Mouse (Mus musculus) neutrophil, adult 5-6 weeks (primary cell): ENCODE data around the gene Anxa4. TPM values are rescaled to one million over a fixed set of nuclear protein-coding genes. Genes with fewer than 3 reads are reported as not detected.
A peak's percentile ranks its signal among the peaks of the same experiment; 100 is the strongest.

Source experiments
- ATAC-seq: fragments of 151-379, 151-347 bp; 2 replicates; pipeline ENCODE4 v1.8.0; 2017; ENCODE audit warnings: mild to moderate bottlenecking, moderate TSS enrichment; ENCODE audit not compliant: insufficient number of reproducible peaks, poor library complexity, low FRiP score, severe bottlenecking; ENCODE audit errors: extremely low read depth
- total RNA-seq: library from RNA; stranded (forward); fragments of 200-1000 nt; gene quantifications from 2 replicates; pipeline ENCODE4 v1.2.3, GENCODE M21; 2017

Gene Anxa4
- total RNA-seq, 1 experiment from 2014 or later = 14.9 TPM

- peak; percentile 73 for ATAC-seq
Measured at GRCm38 (mm10) chr6:86806455-86807086, 13.2 kb upstream of the Anxa4 start.

DNA sequence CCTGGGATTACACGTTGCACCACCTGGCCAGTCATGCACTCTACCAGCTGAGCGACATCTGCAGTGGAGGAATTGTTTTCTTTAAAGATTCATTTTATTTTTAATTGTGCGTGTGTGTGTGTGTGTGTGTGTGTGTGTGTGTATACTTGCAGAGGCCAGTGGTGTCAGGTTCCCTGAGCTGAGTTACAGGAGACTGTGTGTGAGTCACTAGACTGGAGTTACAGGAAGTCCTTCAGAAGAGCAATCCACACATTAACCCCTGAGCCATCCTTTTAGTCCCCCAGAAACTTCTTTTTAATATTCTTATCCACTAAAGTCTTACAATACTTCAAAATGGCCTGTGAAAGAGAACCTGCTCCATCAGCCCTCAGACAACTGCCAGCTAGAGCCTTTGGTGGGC is 11.3 kb upstream of the Anxa4 start:
- no peak for ATAC-seq

DNA sequence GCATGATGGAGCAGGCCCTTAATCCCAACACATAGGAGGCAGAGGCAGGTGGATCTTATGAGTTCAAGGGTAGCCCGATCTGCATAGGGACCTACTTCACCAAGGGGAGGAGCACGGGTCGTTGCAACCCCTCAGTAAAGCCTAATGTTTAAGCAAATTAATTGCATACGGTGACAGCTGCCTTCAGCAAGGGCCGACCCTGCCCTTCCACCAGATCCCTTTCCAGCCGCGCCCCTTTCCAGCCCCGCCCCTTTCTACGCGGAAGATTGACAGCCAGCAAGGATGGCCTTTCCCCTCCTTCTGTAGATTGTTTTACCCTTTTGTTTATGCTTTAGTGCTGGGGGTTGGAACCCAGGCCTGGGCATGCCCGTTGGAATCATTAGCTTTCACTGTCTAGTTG is 8.0 kb upstream of the Anxa4 start:
- ATAC-seq = no peak

DNA sequence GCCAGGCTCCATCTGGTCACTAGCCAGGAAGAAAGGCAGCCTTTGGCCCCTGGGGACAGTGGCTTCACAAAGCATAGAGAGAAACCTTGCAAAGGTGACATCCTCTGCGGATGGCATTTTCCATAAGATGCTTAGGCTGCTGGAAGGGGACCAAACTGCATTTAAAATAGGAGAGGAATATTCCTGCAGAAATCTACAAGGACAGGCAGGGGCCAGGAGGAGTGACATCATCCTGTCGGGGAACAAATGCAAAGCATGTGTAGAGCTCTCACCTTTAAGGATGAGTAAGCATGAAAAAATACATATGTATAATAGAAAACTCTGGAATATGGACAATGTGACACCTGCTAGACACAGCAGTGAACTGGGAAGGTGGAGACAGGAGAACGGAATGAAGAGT is 7.1 kb upstream of the Anxa4 start:
- no peak for ATAC-seq

DNA sequence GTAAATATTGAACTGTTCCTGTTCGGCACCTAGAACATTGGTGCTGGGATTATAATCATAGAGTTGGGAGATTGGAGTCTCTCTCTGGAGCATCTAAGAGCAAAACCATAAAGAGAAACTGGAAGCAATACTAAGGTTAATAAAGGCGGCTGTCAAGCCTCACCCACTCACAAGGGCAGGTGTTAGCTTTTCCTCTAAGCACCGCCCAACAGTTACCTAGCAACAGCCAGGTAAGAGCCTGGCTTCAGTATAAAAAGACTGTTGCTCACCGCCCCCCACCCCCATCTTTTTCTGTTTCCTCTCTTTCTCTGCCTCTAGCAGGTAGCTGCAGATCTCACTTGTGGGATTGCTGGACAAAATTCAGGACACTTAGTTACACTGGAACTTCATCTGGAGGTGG is 4.1 kb upstream of the Anxa4 start:
- no peak for ATAC-seq

- ATAC-seq = no peak
Measured at GRCm38 (mm10) chr6:86793957-86794356, 573 bp upstream of the Anxa4 start.

DNA sequence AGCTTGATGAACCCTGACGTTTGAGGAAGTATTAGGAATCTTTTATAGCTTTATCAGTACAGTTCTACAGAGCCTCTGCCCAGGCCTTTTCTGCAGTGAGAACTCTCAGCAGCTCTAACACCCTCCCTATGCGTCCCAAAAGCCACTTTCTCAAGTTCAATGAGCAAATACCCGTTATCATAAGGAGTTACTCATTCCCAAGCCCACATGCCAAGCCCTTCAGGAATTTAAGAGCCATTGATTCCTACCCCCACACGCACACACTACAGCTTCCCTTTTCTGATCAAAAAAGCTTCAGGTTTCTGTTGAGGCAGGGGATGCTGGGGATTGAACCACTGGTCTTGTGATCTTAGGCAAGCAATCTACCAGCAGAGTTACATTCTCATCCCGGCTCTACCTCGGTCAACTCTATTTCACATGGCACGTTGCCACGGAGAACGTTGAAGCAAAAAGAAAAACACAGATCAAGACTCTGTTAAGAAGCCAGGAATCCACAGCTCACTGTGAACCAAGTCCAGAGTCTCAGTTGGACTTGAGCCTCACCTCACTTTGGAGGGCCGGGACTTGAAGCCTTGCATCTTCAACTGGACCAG is 2.9 kb downstream of the Anxa4 start:
- ATAC-seq = no peak

- ATAC-seq = no peak
Measured at GRCm38 (mm10) chr6:86788242-86788641, 5.1 kb downstream of the Anxa4 start.

DNA sequence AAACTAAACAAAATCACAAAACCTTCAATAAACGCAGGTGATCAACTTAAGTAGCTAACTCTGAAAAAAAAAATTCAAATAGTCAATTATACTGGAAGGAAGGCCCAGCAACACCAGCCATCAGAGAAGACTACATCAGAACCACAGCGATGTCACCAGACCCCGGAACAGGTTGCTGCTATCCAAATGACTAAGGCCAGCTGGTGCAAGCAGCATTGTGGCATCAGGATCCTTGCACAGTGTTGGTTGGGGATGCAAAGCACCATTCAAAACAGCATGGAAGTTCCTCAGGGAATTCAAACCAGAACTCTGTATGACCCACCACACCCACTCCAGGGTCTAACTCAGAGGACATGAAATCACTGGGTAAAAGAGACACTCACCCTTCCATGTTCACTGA is 6.8 kb downstream of the Anxa4 start:
- ATAC-seq = no peak

GRCm38 (mm10) chr6:86784739-86785138 is 8.6 kb downstream of the Anxa4 start:
- peak; percentile 73; the same call in 1 of the 2 replicates for ATAC-seq

DNA sequence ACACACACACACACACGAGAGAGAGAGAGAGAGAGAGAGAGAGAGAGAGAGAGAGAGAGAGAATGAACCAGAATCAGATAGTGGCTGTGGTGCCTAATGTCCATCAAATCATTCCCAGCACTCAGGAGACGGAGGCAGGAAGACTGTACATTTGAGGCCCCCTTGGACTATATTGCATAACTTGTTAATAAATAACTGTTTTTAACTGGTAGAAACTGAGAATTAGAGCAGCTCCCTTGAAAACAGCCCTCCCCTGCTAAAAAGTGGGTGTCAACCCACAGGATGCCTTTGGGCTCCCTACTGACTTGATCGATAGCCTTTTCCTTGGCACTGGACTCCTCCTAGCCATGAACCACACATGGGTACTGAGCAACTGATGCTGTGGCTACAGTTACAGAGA is 11.0 kb downstream of the Anxa4 start:
- ATAC-seq = no peak

DNA sequence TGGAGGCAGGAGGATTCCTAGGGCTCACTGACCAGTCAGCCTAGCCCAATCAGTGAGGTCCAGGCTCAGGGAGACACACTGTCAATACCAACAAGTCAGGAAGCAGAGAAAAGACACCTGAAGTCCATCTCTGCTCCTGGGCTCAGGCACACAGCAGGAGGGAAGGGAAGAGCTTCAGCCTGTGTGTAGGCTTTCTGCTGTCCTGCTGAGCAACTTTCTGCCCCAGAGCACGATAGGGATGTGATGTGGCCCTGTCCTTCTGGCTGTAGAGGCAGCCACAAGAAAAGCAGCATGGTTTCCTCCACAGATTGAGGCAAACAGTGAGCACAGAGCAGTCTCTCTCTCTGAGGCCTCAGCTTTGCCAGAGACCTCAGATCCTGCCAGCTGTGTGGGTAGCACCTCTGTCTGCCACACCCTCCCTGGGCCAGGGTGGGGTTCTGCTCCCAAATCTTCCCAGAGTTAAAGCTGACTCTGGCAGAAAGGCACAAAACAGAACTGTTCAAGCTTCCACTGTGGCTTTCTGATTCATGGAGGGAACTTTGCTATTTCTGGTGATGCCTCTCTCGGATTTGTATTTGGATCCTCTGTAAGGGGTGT is 11.9 kb downstream of the Anxa4 start:
- ATAC-seq = no peak

GRCm38 (mm10) chr6:86778910-86779594 is 14.3 kb downstream of the Anxa4 start:
- no peak for ATAC-seq

DNA sequence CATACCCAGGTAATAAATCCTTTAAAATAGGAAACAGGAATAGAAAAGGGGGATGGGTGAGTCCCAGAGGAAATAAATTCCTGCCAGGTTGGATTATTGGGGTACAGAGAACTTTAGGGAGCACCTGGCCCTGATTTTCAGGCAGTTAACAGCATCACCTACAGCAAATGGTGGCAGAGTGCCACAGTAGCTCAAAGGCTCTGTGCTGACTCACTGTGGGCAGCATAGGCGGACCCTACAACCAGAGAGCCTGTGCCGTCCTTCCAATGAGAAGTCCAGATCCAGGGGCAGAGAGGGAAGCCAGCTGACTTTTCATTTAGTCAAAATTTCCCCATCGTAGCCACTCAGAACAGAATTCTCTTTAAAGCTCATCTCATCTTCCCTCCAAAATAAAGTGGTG is 16.2 kb downstream of the Anxa4 start:
- no peak for ATAC-seq

DNA sequence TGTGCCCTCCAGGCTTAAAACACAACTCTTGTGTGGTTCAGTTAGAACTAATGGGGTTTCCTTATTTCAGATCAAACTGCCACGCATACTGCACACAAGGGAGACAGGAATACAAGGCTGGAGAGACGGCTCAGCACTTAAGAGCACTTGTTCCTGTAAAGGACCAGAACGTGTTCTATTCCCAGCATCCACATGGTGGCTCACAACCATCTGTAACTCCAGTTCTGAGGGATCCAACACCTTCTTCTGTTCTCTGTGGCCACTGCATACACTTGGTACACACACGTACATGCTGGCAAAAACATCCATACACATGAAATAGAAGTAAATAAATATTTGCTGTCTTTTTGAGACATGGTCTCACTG is 16.7 kb downstream of the Anxa4 start:
- no peak for ATAC-seq

DNA sequence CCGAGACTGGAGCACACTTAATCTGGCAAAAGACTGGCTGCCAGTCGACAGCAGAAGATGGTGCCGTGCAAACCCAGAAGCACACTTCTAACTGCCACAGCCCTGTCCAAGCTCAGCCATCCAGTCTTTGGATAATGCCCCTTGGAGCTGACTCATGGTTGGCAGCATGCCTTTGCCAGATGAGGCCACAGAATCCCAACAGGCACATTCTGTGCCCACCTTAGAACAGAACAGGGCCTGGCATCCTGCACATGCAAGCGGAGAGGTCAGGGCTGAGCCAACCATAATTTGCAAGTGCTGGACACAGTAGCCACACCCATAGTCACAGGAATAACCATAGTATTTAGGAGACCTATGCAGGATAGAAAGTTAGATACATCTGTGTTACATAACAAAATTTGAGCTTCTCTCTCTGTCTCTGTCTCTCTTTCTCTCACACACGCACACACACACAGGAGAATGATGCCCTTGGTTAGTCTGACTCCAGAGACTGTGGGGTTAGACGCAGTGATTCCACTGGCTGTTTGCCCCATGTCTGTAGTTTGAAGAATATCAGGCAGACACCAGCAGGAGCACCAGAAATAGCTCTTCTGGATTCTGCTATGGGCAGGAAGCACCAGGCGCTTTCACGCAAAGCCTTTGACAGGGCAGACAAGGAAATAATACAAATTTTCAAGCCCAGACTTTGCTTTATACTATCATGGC is 17.2 kb downstream of the Anxa4 start:
- ATAC-seq = no peak

DNA sequence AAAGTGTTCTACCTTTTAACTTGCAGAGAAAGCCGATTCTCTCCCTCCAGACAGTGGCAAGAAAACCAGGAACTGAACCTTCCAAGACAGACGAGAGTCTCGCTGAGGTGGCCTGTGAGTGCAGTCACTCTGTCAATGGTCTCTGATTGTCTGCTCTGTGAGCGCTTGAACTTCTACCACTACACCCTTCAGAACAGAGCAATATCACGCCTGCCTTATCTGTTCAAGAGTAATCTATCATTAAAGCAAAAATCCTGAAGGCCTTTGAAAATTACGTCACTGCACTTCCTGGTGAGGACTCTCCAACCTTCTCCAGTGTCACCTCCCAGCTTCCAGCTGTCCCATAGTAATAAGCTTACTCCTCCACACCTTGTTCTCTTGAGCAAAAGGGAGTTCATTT is 18.4 kb downstream of the Anxa4 start:
- no peak for ATAC-seq

- no peak for ATAC-seq
Measured at GRCm38 (mm10) chr6:86773830-86774229, 19.6 kb downstream of the Anxa4 start.

DNA sequence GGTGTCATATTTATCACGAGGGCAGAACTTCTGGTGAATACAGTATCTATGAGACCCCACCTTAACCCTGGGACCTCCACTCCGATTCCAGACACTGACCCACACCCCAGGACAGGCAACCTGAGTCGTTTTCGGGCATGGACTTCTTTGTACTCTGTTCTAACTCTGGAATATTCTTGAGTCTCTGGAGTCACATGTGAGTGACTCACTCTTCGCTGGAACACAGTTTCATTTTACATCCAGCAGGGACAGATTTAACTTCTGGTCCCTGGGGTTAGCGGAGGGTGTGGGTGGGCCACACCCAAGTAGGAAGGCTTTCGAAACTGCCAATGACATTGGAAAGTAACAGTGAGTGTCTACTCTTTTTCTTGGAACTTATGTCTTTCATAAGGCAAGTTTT is 20.8 kb downstream of the Anxa4 start:
- no peak for ATAC-seq

DNA sequence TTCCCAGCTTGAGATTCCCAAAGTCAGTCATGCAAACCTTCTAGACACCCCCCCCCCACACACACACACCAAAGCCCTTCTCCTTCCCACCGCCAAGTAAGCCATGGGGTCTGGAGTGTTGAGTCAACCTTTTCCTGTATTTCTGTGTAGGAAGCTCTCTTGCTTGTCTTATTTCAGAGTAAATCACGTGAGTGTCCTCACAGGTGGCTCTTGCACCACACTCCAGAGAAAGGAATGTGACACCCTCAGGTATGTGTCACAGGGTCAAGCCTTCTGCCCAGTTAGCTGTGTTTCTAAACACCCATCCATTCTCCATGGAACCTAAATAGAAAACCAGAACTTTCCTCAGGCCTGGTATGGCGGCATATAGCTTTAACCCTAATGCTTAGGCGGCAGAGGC is 24.4 kb downstream of the Anxa4 start:
- no peak for ATAC-seq
